Mouse (Mus musculus) forebrain, embryonic 14.5 days (tissue): ENCODE results near the gene Cask. TPM values are rescaled to one million over a fixed set of nuclear protein-coding genes. Genes with fewer than 3 reads are reported as not detected.
A peak's percentile ranks its signal among the peaks of the same experiment; 100 is the strongest.

Source experiments
- ATAC-seq: fragments of 200-750 bp; cut with Nextera tagmentation; 2 replicates; pipeline ENCODE4 v1.8.0; 2017; ENCODE audit warnings: mild to moderate bottlenecking, moderate library complexity
- DNase-seq: peaks from one replicate; pipeline ENCODE4 v3.0.0-alpha.2; 2015; ENCODE audit warnings: low spot score
- H3K27ac ChIP-seq: fragments of 300-500 bp; sonication (generic); 2 replicates; pipeline ENCODE4 v1.5.1; 2014; ENCODE audit warnings: low read depth, mild to moderate bottlenecking, control low read depth, low read length, moderate library complexity
- H3K27me3 ChIP-seq: fragments of 300-500 bp; sonication (generic); replicated peaks from 2 replicates; pipeline ENCODE4 v1.6.1; 2014; ENCODE audit warnings: low read length, control low read depth, mixed read lengths; ENCODE audit not compliant: control insufficient read depth, insufficient read depth
- H3K36me3 ChIP-seq: fragments of 300-500 bp; sonication (generic); 2 replicates; pipeline ENCODE4 v1.6.1; 2014; ENCODE audit warnings: low read length, control low read depth; ENCODE audit not compliant: control insufficient read depth, insufficient read depth
- H3K4me1 ChIP-seq: fragments of 300-500 bp; sonication (generic); 2 replicates; pipeline ENCODE4 v1.6.1; 2014; ENCODE audit warnings: antibody characterized with exemption, low read length, control low read depth; ENCODE audit not compliant: control insufficient read depth, insufficient read depth
- H3K4me2 ChIP-seq: fragments of 300-500 bp; sonication (generic); 2 replicates; pipeline ENCODE4 v1.6.1; 2014; ENCODE audit warnings: mild to moderate bottlenecking, control low read depth, low read length
- H3K4me3 ChIP-seq: fragments of 300-500 bp; sonication (generic); 2 replicates; pipeline ENCODE4 v1.5.1; 2014; ENCODE audit warnings: low read depth, low read length, control low read depth
- H3K9ac ChIP-seq: fragments of 300-500 bp; sonication (generic); 2 replicates; pipeline ENCODE4 v1.6.1; 2014; ENCODE audit warnings: mild to moderate bottlenecking, low read length, control low read depth, moderate library complexity
- H3K9me3 ChIP-seq: fragments of 300-500 bp; sonication (generic); replicated peaks from 2 replicates; pipeline ENCODE4 v1.6.1; 2016; ENCODE audit warnings: low read length, control low read depth, mixed read lengths; ENCODE audit not compliant: control insufficient read depth
- WGBS: fragments of 180-500 bp; shearing (Covaris S2); extraction: QIAGEN DNeasy Blood & Tissue Kit; methylation state at CpG from one replicate; pipeline ENCODE4 v1.1.7; 2014; 5-methylcytosine and 5-hydroxymethylcytosine counted together
- polyA plus RNA-seq: library from polyadenylated mRNA; unstranded; fragments of >200 nt; fragmentation: Nextera tagmentation; extraction: Ambion mirVana; gene quantifications from 2 replicates; pipeline ENCODE4 v1.2.1, GENCODE M21; 2014

The Cask gene
- polyA plus RNA-seq, 1 experiment from 2014 or later: 32.6 TPM

DNA sequence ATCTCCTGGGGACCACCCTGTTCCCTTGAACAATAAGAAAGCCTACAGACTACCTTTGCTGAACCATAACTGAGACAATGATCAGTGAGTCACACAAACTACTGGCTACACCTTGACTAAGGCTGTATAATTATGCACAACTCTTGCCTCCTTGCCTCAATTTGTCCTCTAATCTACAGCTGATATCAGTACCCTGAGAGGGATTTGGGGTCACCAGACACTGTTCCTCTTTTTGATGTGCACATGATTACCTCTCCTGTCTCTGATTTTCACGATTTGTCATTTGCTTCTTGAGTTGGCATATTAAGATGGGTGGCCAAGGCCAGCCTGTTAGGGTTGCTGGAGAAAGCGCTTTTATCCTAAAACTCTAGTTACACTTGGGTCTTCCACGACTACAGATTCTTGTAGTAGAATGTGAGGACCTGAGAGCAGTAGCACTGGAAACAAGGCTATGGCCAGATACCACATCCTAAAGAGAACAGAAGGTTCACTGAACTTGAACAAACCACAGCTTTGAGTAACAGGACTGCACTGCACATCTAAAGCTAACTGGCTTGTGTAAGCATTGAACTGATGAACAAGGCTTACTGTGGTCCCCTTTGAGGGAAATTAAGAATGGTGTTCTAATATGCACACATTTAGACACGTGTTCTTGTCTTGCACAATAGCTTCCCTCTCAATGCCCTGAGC, 191.8 kb downstream of the Cask start:
- no peak overlapping the region for H3K27ac ChIP-seq
- no peaks in the 10 kb centered on the region for H3K27me3 ChIP-seq
- H3K9ac ChIP-seq: no peak overlapping the region
- ATAC-seq: no peak
- H3K9me3 ChIP-seq: no peaks in the 10 kb centered on the region
- WGBS: 71% methylated on average over 4 of the region's 4 CpGs
- no peaks in the 10 kb centered on the region for H3K36me3 ChIP-seq
- no peaks in the 10 kb centered on the region for H3K4me1 ChIP-seq
- H3K4me3 ChIP-seq: no peak overlapping the region
- no peak for DNase-seq
- H3K4me2 ChIP-seq: no peak overlapping the region

GRCm38 (mm10) chrX:13658616-13659140, 192.5 kb downstream of the Cask start:
- Histone ChIP-seq H3K4me1 (no peaks in the 10 kb centered on the region), H3K4me3 (no peak overlapping the region), H3K9ac (no peak overlapping the region), H3K4me2 (no peak overlapping the region), H3K9me3 (no peaks in the 10 kb centered on the region), H3K27me3 (no peaks in the 10 kb centered on the region), H3K36me3 (no peaks in the 10 kb centered on the region), H3K27ac (no peak overlapping the region)
- ATAC-seq (no peak), DNase-seq (no peak)
- 74% methylated on average over 3 of the region's 3 CpGs for WGBS

DNA sequence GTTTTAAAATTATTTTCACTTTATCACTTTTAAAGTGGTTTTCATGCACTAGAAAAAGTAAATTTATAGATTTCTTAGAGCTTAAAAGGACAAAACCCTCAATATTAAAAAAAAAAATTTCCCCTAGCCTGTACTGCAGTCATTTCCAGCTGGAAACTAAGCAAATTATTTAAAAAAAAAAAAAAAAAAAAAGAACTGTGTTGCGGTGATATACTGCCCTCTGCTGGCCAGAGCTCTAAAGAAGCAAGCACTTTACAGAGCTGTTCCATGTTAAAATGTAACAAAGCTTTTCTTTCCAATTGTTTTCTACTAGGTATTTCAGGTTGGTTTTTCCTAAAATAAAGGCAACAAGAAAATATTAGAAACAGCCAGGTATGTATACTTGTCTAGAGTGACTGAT, 194.4 kb downstream of the Cask start:
- Histone ChIP-seq H3K9ac (no peak overlapping the region), H3K27ac (no peak overlapping the region), H3K4me1 (no peaks in the 10 kb centered on the region), H3K4me2 (no peak overlapping the region), H3K9me3 (no peaks in the 10 kb centered on the region), H3K36me3 (no peaks in the 10 kb centered on the region), H3K4me3 (no peak overlapping the region), H3K27me3 (no peaks in the 10 kb centered on the region)
- 5% methylated on average over 1 of the region's 1 CpGs for WGBS
- peak; percentile 61 for DNase-seq
- no peak for ATAC-seq

DNA sequence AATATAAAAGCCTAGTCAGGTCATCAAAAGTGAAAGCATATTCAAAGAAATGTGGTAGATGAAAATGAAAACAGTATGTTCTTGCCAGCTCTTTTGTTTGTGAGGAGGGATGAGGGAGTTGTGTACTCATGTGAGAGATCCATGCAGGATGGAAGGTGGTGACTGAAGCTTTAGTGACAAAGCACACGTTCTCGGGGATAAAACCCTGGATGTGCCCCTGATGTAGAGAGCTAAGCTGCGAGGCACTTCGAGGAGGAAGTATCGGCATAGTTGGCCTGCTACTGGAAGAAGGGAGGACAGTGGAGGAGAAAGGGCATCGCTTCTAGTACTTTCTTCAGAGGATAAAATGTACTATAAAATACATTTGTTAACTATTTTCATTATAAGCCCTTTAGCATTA, 195.3 kb downstream of the Cask start:
- DNase-seq (no peak), ATAC-seq (no peak)
- Histone ChIP-seq H3K4me3 (no peak overlapping the region), H3K9ac (no peak overlapping the region), H3K36me3 (no peaks in the 10 kb centered on the region), H3K27me3 (no peaks in the 10 kb centered on the region), H3K9me3 (no peaks in the 10 kb centered on the region), H3K27ac (no peak overlapping the region), H3K4me2 (no peak overlapping the region), H3K4me1 (no peaks in the 10 kb centered on the region)
- WGBS: 85% methylated on average over 6 of the region's 6 CpGs

DNA sequence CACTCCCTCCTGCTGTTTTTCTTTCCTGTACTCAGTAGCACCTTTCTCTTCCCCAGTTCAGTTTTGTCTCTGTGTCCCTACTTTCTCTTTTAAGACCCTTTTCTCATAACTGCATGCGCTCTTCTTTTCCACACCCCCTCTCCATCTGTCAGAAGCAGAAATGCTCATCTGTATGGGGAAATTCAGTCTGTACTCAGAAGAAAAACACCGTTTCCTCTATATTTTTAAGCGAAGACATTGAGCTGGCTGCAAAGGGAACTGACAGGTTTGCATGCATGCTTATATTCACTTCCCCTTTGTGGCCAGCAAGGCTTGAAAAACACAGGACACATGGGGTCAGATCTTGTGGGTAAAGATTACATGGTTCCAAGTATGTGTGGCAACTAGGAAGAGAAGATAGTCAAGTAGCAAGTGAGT, 196.2 kb downstream of the Cask start:
- H3K4me1 ChIP-seq: no peaks in the 10 kb centered on the region
- no peaks in the 10 kb centered on the region for H3K27me3 ChIP-seq
- H3K36me3 ChIP-seq: no peaks in the 10 kb centered on the region
- 82% methylated on average over 3 of the region's 3 CpGs for WGBS
- H3K9ac ChIP-seq: no peak overlapping the region
- DNase-seq (no peak), ATAC-seq (no peak)
- no peak overlapping the region for H3K4me3 ChIP-seq
- H3K4me2 ChIP-seq: no peak overlapping the region
- no peaks in the 10 kb centered on the region for H3K9me3 ChIP-seq
- no peak overlapping the region for H3K27ac ChIP-seq

DNA sequence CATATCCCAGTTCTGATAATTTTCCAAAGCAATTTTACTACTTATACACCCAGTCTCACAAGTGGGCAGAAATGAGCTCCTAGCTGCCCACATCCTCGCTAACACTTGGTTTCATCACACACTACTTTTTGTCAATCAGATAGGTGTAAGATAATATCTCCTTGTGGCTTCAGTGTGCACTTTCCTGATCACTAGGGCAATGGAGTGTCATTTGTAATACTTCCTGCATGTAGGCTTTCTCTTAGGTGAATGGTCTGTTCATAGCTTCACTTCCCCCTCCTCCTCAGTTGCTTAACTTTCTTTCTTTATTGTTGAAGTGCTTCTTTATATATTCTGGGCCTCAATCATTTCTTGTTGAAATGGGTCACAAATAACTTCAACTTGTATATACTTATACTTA, 198.9 kb downstream of the Cask start:
- 81% methylated on average over 1 of the region's 1 CpGs for WGBS
- no peaks in the 10 kb centered on the region for H3K9me3 ChIP-seq
- no peaks in the 10 kb centered on the region for H3K36me3 ChIP-seq
- no peak overlapping the region for H3K4me3 ChIP-seq
- H3K27ac ChIP-seq: no peak overlapping the region
- no peaks in the 10 kb centered on the region for H3K4me1 ChIP-seq
- no peak overlapping the region for H3K9ac ChIP-seq
- DNase-seq: no peak
- H3K4me2 ChIP-seq: no peak overlapping the region
- no peaks in the 10 kb centered on the region for H3K27me3 ChIP-seq
- no peak for ATAC-seq

GRCm38 (mm10) chrX:13651889-13652288, 199.3 kb downstream of the Cask start:
- Histone ChIP-seq H3K36me3 (no peaks in the 10 kb centered on the region), H3K27ac (no peak overlapping the region), H3K4me1 (no peaks in the 10 kb centered on the region), H3K9ac (no peak overlapping the region), H3K4me2 (no peak overlapping the region), H3K27me3 (no peaks in the 10 kb centered on the region), H3K9me3 (no peaks in the 10 kb centered on the region), H3K4me3 (no peak overlapping the region)
- 61% methylated on average over 2 of the region's 2 CpGs for WGBS
- no peak for ATAC-seq
- no peak for DNase-seq

- ATAC-seq (no peak), DNase-seq (no peak)
- Histone ChIP-seq H3K36me3 (no peaks in the 10 kb centered on the region), H3K9me3 (no peaks in the 10 kb centered on the region), H3K27ac (no peak overlapping the region), H3K9ac (no peak overlapping the region), H3K4me3 (no peak overlapping the region), H3K4me2 (no peak overlapping the region), H3K27me3 (no peaks in the 10 kb centered on the region), H3K4me1 (no peaks in the 10 kb centered on the region)
- 65% methylated on average over 2 of the region's 2 CpGs for WGBS
Measured at GRCm38 (mm10) chrX:13638894-13639293, 212.3 kb downstream of the Cask start.

GRCm38 (mm10) chrX:13636398-13636797, 214.8 kb downstream of the Cask start:
- Histone ChIP-seq H3K4me1 (no peaks in the 10 kb centered on the region), H3K27ac (no peak overlapping the region), H3K27me3 (no peaks in the 10 kb centered on the region), H3K4me2 (no peak overlapping the region), H3K9me3 (no peaks in the 10 kb centered on the region), H3K4me3 (no peak overlapping the region), H3K36me3 (no peaks in the 10 kb centered on the region), H3K9ac (no peak overlapping the region)
- no peak for ATAC-seq
- no peak for DNase-seq
- WGBS: 98% methylated on average over 1 of the region's 1 CpGs
